Mouse (Mus musculus): ENCODE measurements around the gene Morc2a.

GRCm38 (mm10) chr11:3714486-3714885 lies 65.5 kb downstream of the Morc2a start:
- TF ChIP-seq CTCF (IDR thresholded peaks at IDR 0.05; ENCODE audit: borderline replicate concordance, insufficient read depth, low read depth, low read length) (peak; percentile 96), POLR2A (IDR thresholded peaks at IDR 0.05; ENCODE audit: borderline replicate concordance, insufficient read depth, low read length) (no peak)

Measured in cerebellum, adult 2 months (tissue).